Mouse (Mus musculus) heart, embryonic 12.5 days (tissue): ENCODE data around the gene Noct. TPM values are rescaled to one million over a fixed set of nuclear protein-coding genes. Genes with fewer than 3 reads are reported as not detected.
"Not testable (repeated sequence)": the region's sequence is repeated elsewhere in the genome, so short reads cannot be mapped to it uniquely, and the experiment has no call there.

Experiments used
- ATAC-seq: fragments of 200-750 bp; cut with Nextera tagmentation; 2 replicates; pipeline ENCODE4 v1.8.0; 2017; ENCODE audit warnings: moderate TSS enrichment, moderate library complexity; ENCODE audit not compliant: insufficient number of reproducible peaks, low FRiP score
- H3K27ac ChIP-seq: fragments of 300-500 bp; sonication (generic); 2 replicates; pipeline ENCODE4 v1.5.1; 2016; ENCODE audit warnings: mild to moderate bottlenecking, moderate library complexity; ENCODE audit not compliant: poor library complexity, severe bottlenecking
- H3K27me3 ChIP-seq: fragments of 300-500 bp; sonication (generic); replicated peaks from 2 replicates; pipeline ENCODE4 v1.6.1; 2016; ENCODE audit warnings: mild to moderate bottlenecking, moderate library complexity
- H3K36me3 ChIP-seq: fragments of 300-500 bp; sonication (generic); 2 replicates; pipeline ENCODE4 v1.6.1; 2016; ENCODE audit warnings: mild to moderate bottlenecking, moderate library complexity
- H3K4me1 ChIP-seq: fragments of 300-500 bp; sonication (generic); replicated peaks from 2 replicates; pipeline ENCODE4 v1.6.1; 2016; ENCODE audit warnings: mild to moderate bottlenecking
- H3K4me2 ChIP-seq: fragments of 300-500 bp; sonication (generic); 2 replicates; pipeline ENCODE4 v1.6.1; 2016; ENCODE audit warnings: mild to moderate bottlenecking, moderate library complexity
- H3K4me3 ChIP-seq: fragments of 300-500 bp; sonication (generic); 2 replicates; pipeline ENCODE4 v1.5.1; 2016; ENCODE audit warnings: mild to moderate bottlenecking
- H3K9ac ChIP-seq: fragments of 300-500 bp; sonication (generic); 2 replicates; pipeline ENCODE4 v1.6.1; 2016; ENCODE audit warnings: mild to moderate bottlenecking, moderate library complexity
- H3K9me3 ChIP-seq: fragments of 300-500 bp; sonication (generic); replicated peaks from 2 replicates; pipeline ENCODE4 v1.6.1; 2016; ENCODE audit warnings: mild to moderate bottlenecking, moderate library complexity
- WGBS: fragments of 180-500 bp; shearing (Covaris S2); methylation state at CpG from one replicate; pipeline ENCODE4 v1.1.7; 2016; 5-methylcytosine and 5-hydroxymethylcytosine counted together
- polyA plus RNA-seq: library from polyadenylated mRNA; unstranded; fragments of >200 nt; fragmentation: Nextera tagmentation; extraction: Ambion mirVana; gene quantifications from 2 replicates; pipeline ENCODE4 v1.2.1, GENCODE M21; 2016

Noct gene
- polyA plus RNA-seq, 1 experiment from 2014 or later = 12.4 TPM

DNA sequence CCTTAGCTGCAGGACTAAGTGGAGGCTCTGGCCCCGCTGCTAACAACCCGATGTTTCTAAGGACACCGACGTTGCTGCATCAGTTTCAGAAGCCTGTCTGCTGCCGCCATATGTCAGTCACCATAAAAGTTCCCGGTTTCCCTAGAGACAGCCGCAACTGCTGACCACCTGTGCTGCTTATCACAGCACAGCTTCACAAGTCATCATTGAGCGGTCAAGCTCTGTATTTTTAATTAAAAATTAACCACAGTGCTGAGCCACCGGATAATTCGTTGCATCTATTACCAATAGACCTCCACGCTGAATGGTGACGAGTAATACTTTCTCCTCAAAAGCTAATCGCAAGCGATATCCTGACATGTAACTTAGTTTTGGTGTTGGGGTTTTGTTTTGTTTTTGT lies 19.4 kb upstream of the Noct start:
- H3K4me1 ChIP-seq = peaks cover 19% of the 10 kb centered on the region
- 94% methylated on average over 14 of the region's 14 CpGs for WGBS
- no peak for ATAC-seq
- no peaks in the 10 kb centered on the region for H3K27me3 ChIP-seq
- H3K9me3 ChIP-seq = peaks cover 6% of the 10 kb centered on the region; the same call in 1 of the 2 replicates
- no peak overlapping the region for H3K27ac ChIP-seq
- no peak overlapping the region for H3K9ac ChIP-seq
- no peak overlapping the region for H3K4me2 ChIP-seq
- H3K4me3 ChIP-seq = no peak overlapping the region
- no peaks in the 10 kb centered on the region for H3K36me3 ChIP-seq

DNA sequence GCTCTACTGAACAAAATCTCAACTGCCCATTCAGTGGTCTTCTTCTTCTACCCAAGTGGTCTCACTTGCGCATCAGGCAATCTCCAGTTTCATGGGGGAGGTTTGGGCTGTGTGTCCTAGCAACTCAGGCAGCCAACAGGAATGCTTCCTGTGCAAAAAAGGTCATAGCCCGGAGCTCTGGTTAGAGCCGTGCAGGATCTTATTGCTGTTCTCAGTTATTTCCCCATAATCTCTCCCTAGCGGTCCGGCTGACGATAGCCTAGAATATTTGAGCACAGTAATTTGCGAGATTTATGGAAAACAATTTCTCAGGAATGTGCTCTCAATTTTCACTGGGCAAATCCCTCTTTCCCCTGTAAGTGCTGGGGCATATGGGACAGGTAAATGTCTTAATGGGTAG lies 17.7 kb upstream of the Noct start:
- Histone ChIP-seq H3K4me1 (peaks cover 19% of the 10 kb centered on the region), H3K9ac (no peak overlapping the region), H3K27me3 (no peaks in the 10 kb centered on the region), H3K9me3 (peaks cover 6% of the 10 kb centered on the region; the same call in 1 of the 2 replicates), H3K4me3 (no peak overlapping the region), H3K36me3 (no peaks in the 10 kb centered on the region), H3K27ac (no peak overlapping the region), H3K4me2 (no peak overlapping the region)
- 84% methylated on average over 7 of the region's 7 CpGs for WGBS
- ATAC-seq = no peak

DNA sequence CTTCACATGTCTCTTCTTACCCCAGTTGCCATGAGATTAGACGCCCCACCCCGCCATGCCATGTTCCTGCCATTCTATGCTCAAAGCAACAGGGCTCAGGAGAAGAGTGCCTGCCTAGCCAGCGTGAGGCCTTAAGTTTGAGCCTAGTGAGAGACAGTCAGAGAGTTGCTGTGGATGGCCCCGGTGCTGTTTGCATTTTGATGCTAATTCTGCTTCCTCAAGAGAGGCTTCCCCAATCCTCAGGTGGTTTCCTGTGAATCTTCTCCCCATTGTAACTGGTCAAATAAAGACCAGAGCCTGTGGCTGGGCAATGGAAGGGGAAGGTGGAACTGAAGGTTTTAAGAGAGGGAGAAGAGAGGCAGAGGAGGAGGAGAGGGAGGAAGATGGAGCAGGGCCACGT lies 15.6 kb upstream of the Noct start:
- Histone ChIP-seq H3K4me2 (no peak overlapping the region), H3K9me3 (peaks cover 6% of the 10 kb centered on the region; the same call in 1 of the 2 replicates), H3K27ac (no peak overlapping the region), H3K4me3 (no peak overlapping the region), H3K9ac (no peak overlapping the region), H3K36me3 (no peaks in the 10 kb centered on the region), H3K27me3 (no peaks in the 10 kb centered on the region), H3K4me1 (peaks cover 15% of the 10 kb centered on the region)
- WGBS = 62% methylated on average over 5 of the region's 5 CpGs
- no peak for ATAC-seq

DNA sequence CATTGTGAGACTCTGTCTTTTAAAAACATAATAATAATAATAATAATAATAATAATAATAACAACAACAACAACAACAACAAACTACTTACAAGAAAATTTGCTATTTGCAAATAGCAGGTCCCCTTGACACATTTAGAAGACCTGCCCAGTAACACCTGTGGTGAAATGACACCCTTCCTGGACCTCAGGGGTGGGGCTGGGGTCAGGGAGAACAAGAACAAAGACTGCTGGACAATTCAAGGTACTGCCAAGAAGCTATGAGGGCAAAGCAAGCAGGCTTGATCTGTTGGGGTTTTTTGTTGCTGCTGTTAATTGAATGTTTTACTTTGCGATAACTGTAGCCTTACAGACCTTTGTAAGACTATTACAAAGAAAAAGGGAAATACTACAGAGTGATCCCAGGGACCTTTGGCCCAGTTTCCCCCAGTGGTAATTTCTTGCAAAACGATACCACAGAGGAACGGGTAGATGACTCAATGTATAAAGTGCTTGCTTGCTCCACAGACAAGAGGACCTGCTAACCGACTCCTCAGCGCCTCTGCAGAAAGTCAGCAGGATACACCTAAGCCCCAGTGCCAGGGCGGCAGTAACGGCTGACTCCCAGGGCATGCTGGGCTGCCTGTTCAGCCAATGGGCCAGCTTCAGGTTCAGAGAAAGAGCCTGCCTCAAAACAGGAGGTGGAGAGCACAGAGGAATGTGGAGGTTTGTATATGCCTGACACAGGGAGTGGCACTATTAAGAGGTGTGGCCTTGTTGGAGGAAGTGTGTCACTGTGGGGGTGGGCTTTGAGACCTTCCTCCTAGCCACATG lies 14.5 kb upstream of the Noct start:
- H3K9ac ChIP-seq = no peak overlapping the region
- no peak overlapping the region for H3K4me2 ChIP-seq
- no peak for ATAC-seq
- no peaks in the 10 kb centered on the region for H3K27me3 ChIP-seq
- peaks cover 2% of the 10 kb centered on the region; the same call in 1 of the 2 replicates for H3K9me3 ChIP-seq
- H3K27ac ChIP-seq = no peak overlapping the region
- no peaks in the 10 kb centered on the region for H3K36me3 ChIP-seq
- H3K4me3 ChIP-seq = no peak overlapping the region
- WGBS = 90% methylated on average over 7 of the region's 7 CpGs
- H3K4me1 ChIP-seq = peaks cover 15% of the 10 kb centered on the region

DNA sequence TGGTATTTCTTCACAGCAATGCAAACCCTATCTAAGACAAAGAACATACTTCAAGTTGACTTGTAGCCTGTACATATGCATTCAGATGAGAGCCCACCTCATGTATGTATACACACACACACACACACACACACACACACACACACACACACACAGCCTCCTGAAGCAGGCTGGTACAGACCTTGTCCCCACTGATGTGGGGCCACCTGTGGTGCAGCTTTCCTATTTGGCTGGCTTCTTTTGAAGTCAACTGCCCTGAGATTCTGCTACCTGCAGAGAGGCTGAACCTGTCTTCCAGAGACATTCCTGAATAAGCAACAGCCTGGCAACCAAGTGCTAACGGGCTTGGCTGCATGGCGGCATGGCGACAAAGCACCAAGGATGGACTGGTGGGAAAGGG lies 13.8 kb upstream of the Noct start:
- H3K27ac ChIP-seq = no peak overlapping the region
- 95% methylated on average over 3 of the region's 3 CpGs for WGBS
- no peak overlapping the region for H3K9ac ChIP-seq
- ATAC-seq = no peak
- H3K4me3 ChIP-seq = no peak overlapping the region
- no peaks in the 10 kb centered on the region for H3K36me3 ChIP-seq
- H3K27me3 ChIP-seq = no peaks in the 10 kb centered on the region
- no peaks in the 10 kb centered on the region for H3K9me3 ChIP-seq
- H3K4me2 ChIP-seq = no peak overlapping the region
- H3K4me1 ChIP-seq = peaks cover 15% of the 10 kb centered on the region

DNA sequence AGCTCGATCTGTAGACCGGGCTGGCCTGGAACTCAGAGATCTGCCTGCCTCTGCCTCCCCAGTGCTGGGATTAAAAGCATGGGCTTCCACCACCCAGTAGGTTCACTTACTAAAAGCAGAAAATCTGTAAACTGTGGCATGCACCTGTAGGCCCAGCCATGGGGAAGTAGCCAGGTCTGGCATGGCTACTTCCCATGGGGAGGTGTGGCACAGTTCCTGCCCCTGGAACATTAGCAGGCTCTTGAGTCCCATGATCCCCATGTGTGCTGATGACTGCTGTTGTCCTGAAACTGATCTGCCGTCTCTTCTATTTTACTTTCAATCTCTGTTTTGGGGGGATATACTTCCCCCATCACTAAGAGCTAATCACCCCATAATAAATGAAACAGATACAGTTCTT lies 11.1 kb upstream of the Noct start:
- Histone ChIP-seq H3K9ac (no peak overlapping the region), H3K27me3 (no peaks in the 10 kb centered on the region), H3K4me2 (no peak overlapping the region), H3K9me3 (no peaks in the 10 kb centered on the region), H3K27ac (no peak overlapping the region), H3K4me1 (peaks cover 8% of the 10 kb centered on the region), H3K4me3 (no peak overlapping the region), H3K36me3 (no peaks in the 10 kb centered on the region)
- WGBS = 92% methylated on average over 3 of the region's 3 CpGs
- ATAC-seq = no peak

DNA sequence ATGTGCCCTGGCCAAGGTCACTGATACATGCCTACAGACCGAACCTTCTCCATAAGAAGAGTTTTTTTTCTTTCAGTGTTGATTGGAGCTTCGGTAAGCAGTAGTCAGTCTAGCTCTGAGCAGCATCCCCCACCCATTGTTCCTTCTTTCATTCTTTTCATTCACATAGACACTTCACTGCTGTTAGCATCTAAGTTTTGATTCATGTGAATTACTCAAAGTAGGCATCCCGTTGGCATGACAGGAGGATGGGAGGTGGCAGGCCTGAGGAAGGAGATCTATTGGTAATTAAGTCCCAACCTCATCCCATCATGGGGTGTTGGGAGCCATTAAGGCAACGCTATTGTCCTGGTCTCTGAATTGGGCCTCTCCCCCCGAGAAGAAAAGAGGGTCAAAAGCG lies 8.6 kb upstream of the Noct start:
- Histone ChIP-seq H3K9me3 (no peaks in the 10 kb centered on the region), H3K9ac (no peak overlapping the region), H3K36me3 (no peaks in the 10 kb centered on the region), H3K4me1 (peaks cover 3% of the 10 kb centered on the region; the same call in 1 of the 2 replicates), H3K4me2 (no peak overlapping the region), H3K27me3 (no peaks in the 10 kb centered on the region), H3K4me3 (no peak overlapping the region), H3K27ac (no peak overlapping the region)
- ATAC-seq = no peak
- WGBS = 78% methylated on average over 6 of the region's 6 CpGs

DNA sequence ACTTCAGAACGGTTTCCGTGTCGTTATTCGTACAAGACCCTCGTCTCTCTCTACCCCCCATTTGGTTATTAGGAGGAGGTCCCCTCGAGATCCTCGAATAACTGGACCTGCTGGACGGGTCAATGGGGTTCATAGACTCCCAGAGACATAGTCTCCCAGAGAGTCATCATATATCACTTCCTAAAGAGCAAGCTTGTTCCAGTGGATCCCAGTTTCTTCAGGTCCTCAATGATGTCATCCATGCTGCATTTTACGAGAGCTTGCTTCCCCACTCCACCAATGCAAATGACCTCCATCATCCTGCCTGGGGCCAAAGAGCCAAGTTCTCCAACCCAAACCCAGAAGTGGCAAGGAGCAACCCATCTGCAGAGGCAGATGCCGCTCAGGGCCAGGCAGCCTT lies 7.9 kb upstream of the Noct start:
- not testable (repeated sequence) for H3K4me3 ChIP-seq, H3K4me2 ChIP-seq, H3K36me3 ChIP-seq, H3K9ac ChIP-seq, ATAC-seq, H3K27me3 ChIP-seq, H3K9me3 ChIP-seq, H3K27ac ChIP-seq, H3K4me1 ChIP-seq
- WGBS = 77% methylated on average over 8 of the region's 10 CpGs

DNA sequence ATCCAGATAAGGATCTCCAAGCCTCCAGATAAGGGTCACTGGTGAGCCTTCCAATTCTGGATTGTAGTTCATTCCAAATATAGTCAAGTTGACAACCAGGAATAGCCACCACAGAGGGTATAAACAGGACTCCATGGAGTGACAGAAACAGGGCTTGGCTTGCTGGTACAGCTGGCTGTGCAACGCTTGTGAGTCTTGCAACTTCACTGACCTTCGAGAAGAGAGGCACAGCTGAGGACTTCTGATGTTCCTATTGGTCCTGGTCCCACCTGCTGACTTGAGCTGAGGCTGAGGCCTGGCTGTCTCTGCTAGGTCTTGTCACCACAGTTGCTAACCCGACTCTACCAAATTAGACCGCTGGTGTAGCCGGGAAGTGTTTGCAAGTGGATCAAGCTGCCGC lies 5.9 kb upstream of the Noct start:
- not testable (repeated sequence) for H3K27me3 ChIP-seq, H3K9me3 ChIP-seq, H3K4me2 ChIP-seq, H3K9ac ChIP-seq, H3K36me3 ChIP-seq, H3K4me3 ChIP-seq, H3K27ac ChIP-seq, ATAC-seq
- H3K4me1 ChIP-seq = peaks cover 30% of the 10 kb centered on the region
- WGBS = 79% methylated on average over 6 of the region's 6 CpGs

DNA sequence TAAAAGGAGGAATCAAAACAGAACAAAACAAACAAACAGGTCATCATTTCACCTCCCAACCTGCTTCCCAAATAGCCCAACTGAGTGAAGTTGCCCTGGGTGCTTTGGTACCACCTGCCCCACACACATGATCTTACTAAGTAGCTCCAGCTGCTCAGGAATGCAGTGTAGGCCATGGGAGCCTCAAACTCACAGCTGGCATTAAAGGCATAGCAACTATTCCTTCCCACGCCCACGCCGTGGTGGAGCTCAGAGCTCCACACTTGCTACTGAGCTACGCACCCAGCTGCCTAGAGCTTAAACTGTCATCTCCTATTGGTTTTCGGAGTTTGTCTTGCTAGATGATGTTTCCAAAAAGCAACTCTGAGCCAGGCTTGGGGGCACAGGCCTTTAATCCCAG lies 5.0 kb upstream of the Noct start:
- Histone ChIP-seq H3K27ac (no peak overlapping the region), H3K4me2 (no peak overlapping the region), H3K9me3 (no peaks in the 10 kb centered on the region), H3K27me3 (no peaks in the 10 kb centered on the region), H3K9ac (no peak overlapping the region), H3K4me3 (no peak overlapping the region), H3K36me3 (no peaks in the 10 kb centered on the region), H3K4me1 (peaks cover 37% of the 10 kb centered on the region)
- 86% methylated on average over 5 of the region's 5 CpGs for WGBS
- no peak for ATAC-seq

DNA sequence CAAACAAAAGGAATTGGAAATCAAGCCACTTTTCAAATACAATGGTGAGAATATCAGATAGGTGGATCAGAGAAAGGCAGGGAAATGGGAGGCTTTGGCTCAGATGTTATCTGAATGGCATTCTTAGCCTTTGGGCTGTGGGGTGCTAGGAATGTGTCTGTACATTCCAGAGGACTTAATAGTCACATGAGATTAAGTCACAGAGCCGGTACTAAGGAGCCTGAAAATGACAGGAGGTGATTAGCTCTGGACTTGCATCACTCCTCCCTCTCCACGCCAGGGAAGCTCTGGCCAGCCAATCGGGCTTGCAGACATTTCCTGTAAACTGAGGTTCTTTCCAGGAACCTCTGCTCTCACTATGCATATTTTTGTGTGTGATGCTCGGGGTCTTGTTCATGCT lies 3.4 kb upstream of the Noct start:
- Histone ChIP-seq H3K4me2 (no peak overlapping the region), H3K9ac (no peak overlapping the region), H3K36me3 (no peaks in the 10 kb centered on the region), H3K27ac (no peak overlapping the region), H3K27me3 (no peaks in the 10 kb centered on the region), H3K4me3 (no peak overlapping the region), H3K4me1 (peaks cover 37% of the 10 kb centered on the region), H3K9me3 (no peaks in the 10 kb centered on the region)
- 21% methylated on average over 4 of the region's 4 CpGs for WGBS
- no peak for ATAC-seq

DNA sequence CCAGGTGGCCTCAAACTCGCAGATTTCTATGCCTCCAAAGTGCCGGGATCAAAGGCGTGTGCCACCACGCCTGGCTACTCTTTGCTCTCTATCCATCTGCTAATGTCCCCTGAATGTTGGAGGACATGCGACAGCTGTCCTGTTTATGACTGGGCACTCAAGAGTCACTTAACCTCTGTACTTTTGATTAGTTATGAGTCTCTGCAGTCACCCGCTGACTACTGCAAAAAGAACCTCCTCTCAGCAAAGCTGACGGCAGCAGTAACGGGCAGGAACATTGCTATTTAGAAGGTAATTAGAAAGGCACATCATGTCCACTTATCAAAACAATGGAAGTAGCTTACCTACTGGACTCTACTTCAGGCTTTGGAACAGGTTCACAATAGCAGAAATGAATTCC lies 2.4 kb upstream of the Noct start:
- H3K4me2 ChIP-seq = peak overlapping the region; percentile 15
- no peaks in the 10 kb centered on the region for H3K36me3 ChIP-seq
- no peak overlapping the region for H3K9ac ChIP-seq
- peak overlapping the region; percentile 52; the same call in 1 of the 2 replicates for H3K27ac ChIP-seq
- H3K4me3 ChIP-seq = no peak overlapping the region
- H3K9me3 ChIP-seq = no peaks in the 10 kb centered on the region
- ATAC-seq = no peak
- H3K4me1 ChIP-seq = peaks cover 46% of the 10 kb centered on the region
- no peaks in the 10 kb centered on the region for H3K27me3 ChIP-seq
- WGBS = 48% methylated on average over 8 of the region's 8 CpGs
